Mouse (Mus musculus): ENCODE measurements around the gene Sacm1l.

- TF ChIP-seq CTCF (IDR thresholded peaks at IDR 0.05; ENCODE audit: control insufficient read depth, insufficient read depth, low read length): no peak
- TF ChIP-seq POLR2A (IDR thresholded peaks at IDR 0.05; ENCODE audit: borderline replicate concordance, control insufficient read depth, low read depth, low read length): no peak
These were observed 31.7 kb upstream of the Sacm1l start for GRCm38 (mm10) chr9:123497906-123498305.
